Mouse (Mus musculus) cerebellum, adult 2 months (tissue): ENCODE measurements around the gene Slc25a25. TPM values are rescaled to one million over a fixed set of nuclear protein-coding genes. Genes with fewer than 3 reads are reported as not detected.

Experiments
- DNase-seq, 2 experiments: peaks; one replicate each; pipeline ENCODE4 v3.0.0; 2021
- H3K27ac ChIP-seq: fragments of 200-500 bp; 2 replicates; pipeline ENCODE4 v1.5.1; 2012; ENCODE audit warnings: low read length, control low read depth, inconsistent platforms; ENCODE audit not compliant: insufficient read depth
- H3K27me3 ChIP-seq: fragments of 200-500 bp; 2 replicates; pipeline ENCODE4 v1.6.1; 2012; ENCODE audit warnings: inconsistent platforms, mild to moderate bottlenecking, low read length, moderate library complexity; ENCODE audit not compliant: control insufficient read depth, insufficient read depth
- H3K4me1 ChIP-seq: fragments of 200-500 bp; 2 replicates; pipeline ENCODE4 v1.6.1; 2011; ENCODE audit warnings: low read length; ENCODE audit not compliant: control insufficient read depth, insufficient read depth
- H3K4me3 ChIP-seq: fragments of 200-500 bp; replicated peaks from 2 replicates; pipeline ENCODE3; 2011; ENCODE audit warnings: mild to moderate bottlenecking, low read depth, low read length, control low read depth; ENCODE audit not compliant: insufficient read depth
- CTCF ChIP-seq: fragments of 200-500 bp; IDR thresholded peaks from 2 replicates; pipeline ENCODE4 v1.5.1; 2011; ENCODE audit warnings: low read depth, mild to moderate bottlenecking, control low read depth, low read length, moderate library complexity, borderline replicate concordance; ENCODE audit not compliant: insufficient read depth
- POLR2A ChIP-seq: fragments of 200-500 bp; IDR thresholded peaks from 2 replicates; pipeline ENCODE4 v1.6.1; 2011; ENCODE audit warnings: low read length, control low read depth, borderline replicate concordance; ENCODE audit not compliant: insufficient read depth
- WGBS: fragments of 180-500 bp; shearing (Covaris S2); methylation state at CpG from one replicate; pipeline ENCODE4 v1.1.7; 2018; 5-methylcytosine and 5-hydroxymethylcytosine counted together
- polyA plus RNA-seq: library from polyadenylated mRNA; depleted of rRNA; stranded (reverse); fragments of >200 nt; gene quantifications from 2 replicates; pipeline ENCODE4 v1.2.3, GENCODE M21; 2012

The Slc25a25 gene
- polyA plus RNA-seq, 1 experiment = 76.2 TPM

GRCm38 (mm10) chr2:32424796-32425195, 26.4 kb downstream of the Slc25a25 start:
- no peak for TF ChIP-seq POLR2A
- no peak for DNase-seq
- Histone ChIP-seq H3K4me3 (no peak overlapping the region), H3K4me1 (peaks cover 31% of the 10 kb centered on the region), H3K27ac (no peak overlapping the region), H3K27me3 (no peaks in the 10 kb centered on the region)
- 50% methylated on average over 3 of the region's 3 CpGs for WGBS

- peak; percentile 59 to 78 for DNase-seq
- TF ChIP-seq CTCF (no peak), POLR2A (0 out of 2 replicates have a peak, but pooled peaks have one; percentile 10)
- Histone ChIP-seq H3K27me3 (no peaks in the 10 kb centered on the region), H3K27ac (peak overlapping the region; percentile 18; the same call in 1 of the 2 replicates), H3K4me1 (peaks cover 35% of the 10 kb centered on the region), H3K4me3 (peak overlapping the region; percentile 61)
- 4% methylated on average over 14 of the region's 14 CpGs for WGBS
These were observed 27.5 kb downstream of the Slc25a25 start for GRCm38 (mm10) chr2:32423481-32424331.

- H3K4me3 ChIP-seq = no peak overlapping the region
- H3K27ac ChIP-seq = no peak overlapping the region
- no peak for TF ChIP-seq CTCF
- TF ChIP-seq POLR2A = no peak
- no peaks in the 10 kb centered on the region for H3K27me3 ChIP-seq
- no peak for DNase-seq
- WGBS = 80% methylated on average over 6 of the region's 6 CpGs
- peaks cover 26% of the 10 kb centered on the region for H3K4me1 ChIP-seq
These were observed 29.4 kb downstream of the Slc25a25 start for GRCm38 (mm10) chr2:32421851-32422251.

- Histone ChIP-seq H3K4me3 (no peak overlapping the region), H3K27me3 (no peaks in the 10 kb centered on the region), H3K27ac (no peak overlapping the region), H3K4me1 (peaks cover 26% of the 10 kb centered on the region)
- WGBS = 68% methylated on average over 6 of the region's 6 CpGs
- no peak for TF ChIP-seq CTCF
- no peak for TF ChIP-seq POLR2A
- no peak for DNase-seq
These were observed 30.6 kb downstream of the Slc25a25 start for GRCm38 (mm10) chr2:32420647-32421046.

GRCm38 (mm10) chr2:32420066-32420608, 31.1 kb downstream of the Slc25a25 start:
- H3K27me3 ChIP-seq = no peaks in the 10 kb centered on the region
- no peak for DNase-seq
- H3K4me1 ChIP-seq = peaks cover 26% of the 10 kb centered on the region
- TF ChIP-seq CTCF (no peak), POLR2A (no peak)
- no peak overlapping the region for H3K4me3 ChIP-seq
- 66% methylated on average over 12 of the region's 12 CpGs for WGBS
- H3K27ac ChIP-seq = no peak overlapping the region

GRCm38 (mm10) chr2:32419359-32419758, 31.9 kb downstream of the Slc25a25 start:
- TF ChIP-seq POLR2A (no peak), CTCF (no peak)
- H3K27me3 ChIP-seq = no peaks in the 10 kb centered on the region
- H3K4me1 ChIP-seq = peaks cover 26% of the 10 kb centered on the region
- H3K4me3 ChIP-seq = no peak overlapping the region
- peak; percentile 75 to 84 for DNase-seq
- peak overlapping the region; percentile 49 for H3K27ac ChIP-seq
- 27% methylated on average over 3 of the region's 3 CpGs for WGBS

- DNase-seq = no peak
- no peak overlapping the region for H3K4me3 ChIP-seq
- TF ChIP-seq POLR2A = no peak
- TF ChIP-seq CTCF = no peak
- peak overlapping the region; percentile 49 for H3K27ac ChIP-seq
- peaks cover 26% of the 10 kb centered on the region for H3K4me1 ChIP-seq
- no peaks in the 10 kb centered on the region for H3K27me3 ChIP-seq
- 86% methylated on average over 12 of the region's 12 CpGs for WGBS
These were observed 32.7 kb downstream of the Slc25a25 start for GRCm38 (mm10) chr2:32418430-32419151.

- Histone ChIP-seq H3K4me3 (no peak overlapping the region), H3K4me1 (peaks cover 22% of the 10 kb centered on the region), H3K27me3 (no peaks in the 10 kb centered on the region), H3K27ac (no peak overlapping the region)
- DNase-seq = no peak
- 87% methylated on average over 8 of the region's 8 CpGs for WGBS
- no peak for TF ChIP-seq CTCF
- no peak for TF ChIP-seq POLR2A
These were observed 33.8 kb downstream of the Slc25a25 start for GRCm38 (mm10) chr2:32417486-32417885.
